Mouse (Mus musculus): ENCODE data around the gene Myl3.

DNA sequence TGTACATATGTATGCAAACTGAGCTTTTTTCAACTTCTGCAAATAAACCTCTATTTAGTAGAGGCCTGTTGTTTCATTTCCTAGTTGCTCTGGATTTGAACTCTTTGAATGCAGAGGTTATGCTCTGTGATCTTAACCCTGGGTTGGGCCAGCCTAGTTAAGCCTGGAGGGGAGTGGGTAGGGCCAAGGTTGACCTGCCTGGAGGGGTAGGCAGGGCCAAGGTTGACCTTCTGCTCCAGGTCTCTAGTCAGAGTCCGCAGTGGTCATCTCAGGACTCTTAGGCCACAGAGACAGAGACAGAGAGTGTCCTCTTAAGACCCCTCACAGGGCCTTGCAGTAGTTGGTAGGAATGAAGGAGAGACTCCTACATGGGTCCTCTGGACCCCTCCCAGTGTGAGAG, 30.1 kb upstream of the Myl3 start:
- TF ChIP-seq CTCF (IDR thresholded peaks at IDR 0.05) (no peak), EP300 (IDR thresholded peaks at IDR 0.05) (no peak)
